Mouse (Mus musculus) hindbrain, postnatal 0 days (tissue): ENCODE results near the gene Slc24a1. TPM values are rescaled to one million over a fixed set of nuclear protein-coding genes. Genes with fewer than 3 reads are reported as not detected.

Experiments
- ATAC-seq: fragments of 200-750 bp; cut with Nextera tagmentation; 2 replicates; pipeline ENCODE4 v1.8.0; 2017; ENCODE audit warnings: mild to moderate bottlenecking, moderate TSS enrichment, moderate library complexity
- DNase-seq: peaks from one replicate; pipeline ENCODE4 v3.0.0-alpha.2; 2015; ENCODE audit warnings: low spot score
- H3K27ac ChIP-seq: fragments of 300-500 bp; sonication (generic); 2 replicates; pipeline ENCODE4 v1.5.1; 2014; ENCODE audit warnings: mild to moderate bottlenecking
- H3K27me3 ChIP-seq: fragments of 300-500 bp; sonication (generic); 2 replicates; pipeline ENCODE4 v1.6.1; 2014; ENCODE audit warnings: low read length, mixed read lengths; ENCODE audit not compliant: insufficient read depth
- H3K36me3 ChIP-seq: fragments of 300-500 bp; sonication (generic); 2 replicates; pipeline ENCODE4 v1.6.1; 2014; ENCODE audit warnings: low read length, mixed read lengths; ENCODE audit not compliant: insufficient read depth
- H3K4me1 ChIP-seq: fragments of 300-500 bp; sonication (generic); 2 replicates; pipeline ENCODE4 v1.6.1; 2014; ENCODE audit warnings: antibody characterized with exemption, low read length, mixed read lengths; ENCODE audit not compliant: insufficient read depth
- H3K4me2 ChIP-seq: fragments of 300-500 bp; sonication (generic); 2 replicates; pipeline ENCODE4 v1.6.1; 2014; ENCODE audit warnings: low read depth, mild to moderate bottlenecking, low read length, moderate library complexity, mixed read lengths
- H3K4me3 ChIP-seq: fragments of 300-500 bp; sonication (generic); 2 replicates; pipeline ENCODE4 v1.5.1; 2014; ENCODE audit warnings: low read length
- H3K9ac ChIP-seq: fragments of 300-500 bp; sonication (generic); replicated peaks from 2 replicates; pipeline ENCODE4 v1.6.1; 2014; ENCODE audit warnings: mild to moderate bottlenecking, low read length, moderate library complexity, mixed read lengths
- H3K9me3 ChIP-seq: fragments of 300-500 bp; sonication (generic); 2 replicates; pipeline ENCODE4 v1.6.1; 2016; ENCODE audit warnings: low read length, mixed read lengths
- CTCF ChIP-seq: IDR thresholded peaks from 2 replicates; pipeline ENCODE4 v1.5.1; 2016; ENCODE audit warnings: antibody characterized with exemption, control low read depth, low read depth
- WGBS: fragments of 180-500 bp; shearing (Covaris S2); extraction: QIAGEN DNeasy Blood & Tissue Kit; methylation state at CpG from one replicate; pipeline ENCODE4 v1.1.7; 2014; 5-methylcytosine and 5-hydroxymethylcytosine counted together
- polyA plus RNA-seq: library from polyadenylated mRNA; unstranded; fragments of >200 nt; fragmentation: Nextera tagmentation; extraction: Ambion mirVana; gene quantifications from 2 replicates; pipeline ENCODE4 v1.2.1, GENCODE M21; 2015
- total RNA-seq: library from RNA; depleted of rRNA; stranded (reverse); fragments of >200 nt; gene quantifications from 2 replicates; pipeline ENCODE4 v1.2.3, GENCODE M21; 2014

Gene Slc24a1
- total and polyA plus RNA-seq, 2 experiments from 2014 or later: 0.03 to 0.31 TPM

GRCm38 (mm10) chr9:64939281-64939680 is 12.1 kb downstream of the Slc24a1 start:
- H3K4me2 ChIP-seq: no peak overlapping the region
- H3K27me3 ChIP-seq: no peaks in the 10 kb centered on the region
- H3K4me1 ChIP-seq: no peaks in the 10 kb centered on the region
- 52% methylated on average over 4 of the region's 4 CpGs for WGBS
- no peaks in the 10 kb centered on the region for H3K36me3 ChIP-seq
- H3K9ac ChIP-seq: no peak overlapping the region
- H3K27ac ChIP-seq: no peak overlapping the region
- H3K9me3 ChIP-seq: no peaks in the 10 kb centered on the region
- TF ChIP-seq CTCF: no peak
- ATAC-seq: no peak
- no peak overlapping the region for H3K4me3 ChIP-seq
- no peak for DNase-seq

DNA sequence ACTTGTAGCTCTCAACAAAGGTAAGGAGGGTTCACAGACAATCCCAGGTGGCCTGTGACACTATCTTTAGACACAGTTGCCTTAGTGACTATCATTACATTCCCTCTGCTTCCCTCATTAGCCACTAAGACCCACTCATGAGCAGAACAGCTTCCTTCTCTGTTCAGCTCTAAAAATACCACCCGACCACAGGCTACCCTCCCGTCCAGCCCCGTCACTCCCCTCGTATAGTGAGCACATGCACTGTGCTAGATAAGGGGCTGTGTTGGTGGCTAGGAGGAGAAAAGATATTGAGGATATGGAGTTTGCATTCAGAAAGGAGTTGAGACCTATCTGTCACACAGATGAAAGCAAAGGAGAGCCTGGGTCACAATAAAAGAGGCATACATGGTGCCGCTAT is 12.9 kb downstream of the Slc24a1 start:
- Histone ChIP-seq H3K9me3 (no peaks in the 10 kb centered on the region), H3K9ac (no peak overlapping the region), H3K27me3 (no peaks in the 10 kb centered on the region), H3K4me1 (no peaks in the 10 kb centered on the region), H3K4me3 (no peak overlapping the region), H3K4me2 (no peak overlapping the region), H3K27ac (no peak overlapping the region), H3K36me3 (no peaks in the 10 kb centered on the region)
- DNase-seq (no peak), ATAC-seq (no peak)
- 77% methylated on average over 5 of the region's 5 CpGs for WGBS
- no peak for TF ChIP-seq CTCF

DNA sequence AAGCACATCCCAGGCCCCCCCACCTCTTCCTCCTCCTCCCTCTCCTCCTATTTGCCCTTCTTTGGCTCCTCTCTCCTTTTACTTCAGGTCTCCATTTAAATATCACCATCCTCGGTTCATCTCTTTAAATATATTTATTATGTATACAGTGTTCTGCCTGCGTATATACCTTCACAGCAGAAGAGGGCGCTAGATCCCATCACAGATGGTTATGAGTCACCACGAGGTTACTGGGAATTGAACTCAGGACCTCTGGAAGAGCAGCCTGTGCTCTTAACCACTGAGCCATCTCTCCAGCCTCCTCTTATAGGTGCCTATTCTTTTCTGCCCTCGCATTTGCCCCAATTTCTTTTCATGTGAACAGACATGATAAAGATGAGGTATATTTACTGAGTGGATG is 13.9 kb downstream of the Slc24a1 start:
- Histone ChIP-seq H3K9ac (no peak overlapping the region), H3K4me2 (no peak overlapping the region), H3K27me3 (no peaks in the 10 kb centered on the region), H3K4me3 (no peak overlapping the region), H3K36me3 (no peaks in the 10 kb centered on the region), H3K27ac (no peak overlapping the region), H3K9me3 (no peaks in the 10 kb centered on the region), H3K4me1 (no peaks in the 10 kb centered on the region)
- DNase-seq (no peak), ATAC-seq (no peak)
- TF ChIP-seq CTCF: no peak
- WGBS: 55% methylated on average over 5 of the region's 5 CpGs

DNA sequence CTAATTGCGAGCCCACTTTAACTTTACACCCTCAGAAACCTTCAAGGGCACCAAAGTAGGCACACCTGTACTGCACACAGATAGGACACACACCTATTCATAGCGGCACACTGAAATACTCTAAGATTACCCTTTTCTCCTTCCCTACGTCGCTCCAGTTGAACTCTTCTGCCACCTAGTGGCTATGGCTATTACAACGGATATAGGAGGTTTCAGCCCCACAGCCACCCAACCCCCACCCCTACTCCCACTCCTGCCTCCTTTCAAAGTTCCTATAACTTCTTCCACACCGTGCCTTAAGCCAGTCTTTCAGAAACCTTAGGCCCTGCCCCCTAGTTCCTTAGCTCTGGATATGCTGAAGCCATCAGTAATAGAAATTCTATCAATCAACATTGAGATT is 14.9 kb downstream of the Slc24a1 start:
- Histone ChIP-seq H3K36me3 (no peaks in the 10 kb centered on the region), H3K4me3 (no peak overlapping the region), H3K9ac (no peak overlapping the region), H3K27ac (no peak overlapping the region), H3K9me3 (no peaks in the 10 kb centered on the region), H3K27me3 (no peaks in the 10 kb centered on the region), H3K4me2 (no peak overlapping the region), H3K4me1 (no peaks in the 10 kb centered on the region)
- peak; percentile 70 for DNase-seq
- TF ChIP-seq CTCF: peak; percentile 81
- peak; percentile 40; the same call in 1 of the 2 replicates for ATAC-seq
- 8% methylated on average over 6 of the region's 6 CpGs for WGBS

- DNase-seq: peak; percentile 33
- Histone ChIP-seq H3K27me3 (no peaks in the 10 kb centered on the region), H3K27ac (no peak overlapping the region), H3K4me3 (no peak overlapping the region), H3K36me3 (no peaks in the 10 kb centered on the region), H3K9me3 (no peaks in the 10 kb centered on the region), H3K4me1 (no peaks in the 10 kb centered on the region), H3K4me2 (no peak overlapping the region), H3K9ac (no peak overlapping the region)
- WGBS: 54% methylated on average over 15 of the region's 15 CpGs
- TF ChIP-seq CTCF: no peak
- no peak for ATAC-seq
These were observed 17.2 kb downstream of the Slc24a1 start for GRCm38 (mm10) chr9:64934015-64934754.

DNA sequence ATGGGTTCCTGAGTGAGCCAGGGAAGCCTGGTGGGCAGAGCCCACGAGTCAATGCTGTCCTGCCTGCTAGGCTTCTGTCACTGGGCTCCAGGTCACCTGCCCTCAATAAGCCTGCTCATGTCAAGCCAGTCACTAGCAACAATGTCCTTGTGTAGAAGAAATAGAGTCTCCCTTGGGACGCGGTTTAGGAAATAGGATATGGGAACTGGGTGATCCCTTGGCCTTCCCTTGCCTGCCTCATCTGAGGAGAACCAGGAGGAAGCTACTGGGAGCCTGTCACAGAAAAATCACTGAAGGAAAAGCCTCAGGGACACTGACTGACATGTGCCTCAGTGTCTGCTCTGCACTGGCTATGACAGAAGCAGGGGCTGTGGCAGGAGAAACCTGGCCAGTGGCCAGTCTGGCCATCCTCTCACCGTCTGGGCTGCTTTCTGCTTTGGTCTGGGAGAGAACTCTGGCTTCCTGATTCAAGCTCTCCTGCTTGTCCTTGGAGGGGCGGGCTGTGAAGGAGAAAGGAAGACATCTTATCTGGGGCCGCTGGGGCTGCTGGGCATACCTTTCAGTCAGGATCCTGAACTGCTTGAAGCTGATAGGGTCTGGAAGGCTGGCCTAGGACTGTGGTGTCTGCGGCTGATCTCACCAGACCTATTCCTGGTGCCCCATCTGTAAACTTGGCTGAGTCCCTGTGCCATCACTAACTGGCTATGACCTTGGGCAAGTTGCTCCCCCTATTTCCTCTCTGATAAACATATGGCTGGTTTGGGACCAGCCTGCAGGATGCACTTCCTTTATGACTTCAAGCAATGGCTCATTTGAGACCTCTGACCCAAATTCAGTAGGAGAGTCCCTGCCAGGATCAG is 19.4 kb downstream of the Slc24a1 start:
- 61% methylated on average over 7 of the region's 7 CpGs for WGBS
- 0 out of 2 replicates have a peak, but pooled peaks have one; percentile 33 for ATAC-seq

More for the DNA sequence above, 19.4 kb downstream of the Slc24a1 start:
- H3K27ac ChIP-seq: no peak overlapping the region; the same call in 1 of the 2 replicates
- H3K27me3 ChIP-seq: no peaks in the 10 kb centered on the region
- H3K9me3 ChIP-seq: no peaks in the 10 kb centered on the region
- peak; percentile 46 for DNase-seq
- TF ChIP-seq CTCF: no peak
- no peak overlapping the region for H3K4me3 ChIP-seq
- H3K4me2 ChIP-seq: no peak overlapping the region
- no peaks in the 10 kb centered on the region for H3K4me1 ChIP-seq
- no peaks in the 10 kb centered on the region for H3K36me3 ChIP-seq
- no peak overlapping the region for H3K9ac ChIP-seq
